Mouse (Mus musculus) lung, postnatal 4 days (tissue): ENCODE measurements around the gene Olig3.
"Not testable (repeated sequence)": the region's sequence is repeated elsewhere in the genome, so short reads cannot be mapped to it uniquely, and the experiment has no call there.

ENCODE experiments used
- DNase-seq, 2 experiments: peaks; one replicate each; pipeline ENCODE4 v3.0.0; 2021

The Olig3 gene

DNA sequence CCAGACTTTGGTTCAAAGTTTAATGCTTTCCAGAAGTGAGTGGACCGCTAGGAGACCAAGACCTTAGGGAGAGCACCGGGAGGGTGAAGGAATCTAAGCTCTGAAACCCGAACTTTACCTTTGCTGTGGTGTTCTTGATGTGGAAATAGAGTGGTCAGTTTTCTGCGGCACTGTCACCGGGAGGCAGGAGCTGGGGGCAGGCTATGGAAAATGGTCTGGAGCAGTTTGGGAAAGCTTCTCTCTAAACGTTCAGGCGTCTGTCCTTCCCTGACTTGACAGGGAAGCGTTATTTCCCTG, 5.9 kb downstream of the Olig3 start:
- no peak for DNase-seq

DNA sequence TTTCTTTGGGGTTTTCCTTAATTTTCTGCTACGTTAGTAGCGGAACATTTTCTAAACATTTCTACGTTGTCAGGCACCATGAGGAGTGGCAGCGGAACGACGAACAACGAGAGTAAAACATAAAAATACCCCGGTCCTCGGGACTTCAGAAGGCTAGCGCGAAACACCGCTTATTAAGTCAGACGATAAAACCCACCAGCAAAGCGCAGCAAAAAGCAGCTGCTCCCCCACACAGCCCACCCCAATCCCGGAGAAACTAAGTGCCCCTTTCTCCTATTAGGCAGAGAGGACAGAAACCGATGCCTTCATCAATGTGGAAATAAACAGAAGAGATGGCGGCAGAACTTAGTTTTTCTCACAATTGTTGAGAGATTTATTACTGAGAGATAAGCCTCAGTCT, 6.5 kb downstream of the Olig3 start:
- DNase-seq, result no peak

DNA sequence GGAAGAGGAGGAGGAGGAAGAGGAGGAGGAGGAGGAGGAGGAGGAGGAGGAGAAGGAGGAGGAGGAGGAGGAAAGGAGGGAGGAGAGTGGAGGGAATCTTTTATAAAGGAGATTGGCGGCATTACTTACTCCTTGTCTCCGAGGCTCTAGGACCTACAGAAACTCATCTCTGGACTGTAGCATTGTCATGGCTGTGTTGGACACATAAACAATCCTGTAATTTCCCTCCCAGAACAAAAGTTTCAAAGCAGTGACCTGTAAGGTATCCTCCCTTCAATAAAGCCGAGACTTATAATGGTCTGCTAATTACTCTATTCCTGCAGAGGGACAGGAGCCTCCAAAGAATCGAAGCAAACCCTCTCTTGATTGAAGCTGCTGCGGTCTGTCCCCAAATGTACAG, 7.0 kb downstream of the Olig3 start:
- no peak for DNase-seq

DNA sequence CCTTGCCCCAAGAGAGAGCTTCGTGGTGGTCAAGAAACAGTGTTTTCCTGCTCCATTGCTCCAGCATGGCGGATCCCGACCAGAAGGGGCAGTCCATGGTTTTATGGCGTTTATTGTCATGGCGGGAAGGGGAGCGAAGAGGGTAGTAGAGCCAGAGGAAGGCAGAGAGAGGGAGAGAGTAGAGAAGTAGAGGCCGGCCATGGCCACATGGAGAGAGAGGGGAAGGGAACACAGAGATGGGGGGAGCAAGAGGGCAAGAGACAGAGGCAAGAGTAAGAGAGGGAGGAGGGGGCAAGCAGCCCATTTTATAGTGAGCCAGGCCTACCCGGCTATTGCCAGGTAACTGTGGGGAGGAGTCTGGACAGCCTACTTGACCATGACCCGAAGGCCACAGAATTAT, 12.8 kb downstream of the Olig3 start:
- no peak for DNase-seq

DNA sequence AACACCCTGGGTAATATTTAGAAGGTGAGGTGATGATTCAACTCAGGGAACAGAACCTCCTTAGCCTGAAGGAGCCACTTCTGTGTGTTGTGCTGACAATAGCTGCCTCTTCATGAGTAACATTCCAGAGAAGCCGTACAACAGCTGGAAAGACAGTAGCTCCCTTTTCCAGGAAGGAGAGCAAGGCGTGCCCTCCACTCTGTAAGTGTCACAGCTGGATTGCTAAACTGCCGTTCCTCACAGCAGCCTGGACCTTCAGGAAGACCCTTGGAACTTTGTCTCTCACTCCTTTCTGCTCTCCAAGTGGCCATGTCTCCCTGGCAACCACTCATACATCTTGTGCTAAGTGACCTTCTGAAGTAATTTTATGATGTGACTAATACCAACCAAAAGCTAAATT, 13.8 kb downstream of the Olig3 start:
- DNase-seq, result no peak

DNA sequence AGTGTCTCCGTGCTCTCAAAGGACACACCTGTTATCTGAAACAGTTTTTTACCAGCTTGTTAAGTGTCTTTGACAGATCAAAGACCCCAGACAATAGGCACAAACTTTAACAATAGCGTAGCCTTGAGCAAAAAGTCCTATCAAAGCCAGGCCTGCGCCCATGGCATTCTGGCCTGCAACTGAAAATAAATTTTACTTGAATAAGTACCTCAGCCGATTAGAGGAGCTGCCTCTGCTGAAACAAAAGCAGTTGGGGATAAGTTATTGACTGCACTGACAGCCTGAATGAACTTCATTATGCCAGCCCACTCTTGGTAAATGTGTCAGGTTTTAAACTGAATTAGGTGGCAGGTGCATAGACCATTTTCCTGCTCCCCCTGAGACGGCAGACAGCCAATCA, 15.9 kb downstream of the Olig3 start:
- no peak for DNase-seq

DNA sequence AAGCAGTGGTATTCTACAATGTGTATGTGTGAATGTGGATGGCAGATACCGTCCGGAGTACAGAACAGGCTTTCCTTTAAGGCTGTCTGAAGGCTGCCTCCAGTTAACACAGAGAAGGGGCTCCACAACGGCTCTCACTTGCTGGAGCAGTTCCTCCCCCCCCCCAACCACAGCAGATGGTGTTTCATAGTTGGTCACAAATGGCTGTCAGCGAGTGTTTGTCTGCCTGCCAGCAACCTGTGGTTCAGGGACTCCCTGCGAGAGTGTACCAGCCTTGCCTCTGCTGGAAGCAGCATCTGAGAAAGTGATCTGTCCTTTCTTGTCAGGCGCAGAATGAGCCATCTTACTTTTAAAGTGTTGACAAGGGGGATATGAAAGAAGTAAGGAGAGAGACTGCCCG, 17.5 kb downstream of the Olig3 start:
- no peak for DNase-seq

DNA sequence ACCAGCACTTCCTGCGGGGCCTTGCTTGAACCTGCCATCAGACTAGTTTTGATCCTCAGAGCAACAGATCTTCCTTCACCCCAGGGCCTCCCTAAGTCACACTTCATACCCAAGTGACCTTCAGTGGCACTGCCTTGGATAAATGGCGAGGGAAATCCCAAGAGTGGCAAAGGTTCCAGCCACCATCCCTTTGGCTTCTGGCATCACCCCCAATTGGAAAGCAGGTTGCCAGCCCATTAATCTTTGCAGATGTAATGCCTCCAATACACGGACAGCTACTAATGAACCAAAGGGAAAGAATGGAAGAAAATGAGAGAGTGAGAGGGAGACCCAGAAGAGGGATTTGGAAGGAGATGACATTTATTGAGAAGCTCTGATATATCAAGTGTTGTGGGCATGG, 18.0 kb downstream of the Olig3 start:
- no peak for DNase-seq

DNA sequence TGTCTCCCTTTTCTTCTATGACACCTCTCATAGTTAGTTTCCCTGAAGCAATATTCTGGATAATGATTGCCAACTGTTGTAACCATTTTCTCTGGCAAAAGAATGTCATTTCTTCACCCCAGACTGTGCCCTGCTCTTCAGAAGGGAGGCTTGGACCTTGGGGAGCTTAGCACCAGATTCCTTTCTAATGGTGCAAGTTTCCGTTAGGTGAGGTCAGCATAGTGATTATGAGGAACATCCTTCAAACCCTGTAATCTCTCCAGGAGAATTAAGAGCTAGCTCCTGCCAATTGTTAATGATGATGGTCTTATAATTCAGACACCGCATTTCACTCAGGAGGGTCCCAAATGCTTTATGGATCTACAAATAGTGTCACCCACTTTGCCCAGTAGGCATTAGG, 19.5 kb downstream of the Olig3 start:
- DNase-seq, result no peak

DNA sequence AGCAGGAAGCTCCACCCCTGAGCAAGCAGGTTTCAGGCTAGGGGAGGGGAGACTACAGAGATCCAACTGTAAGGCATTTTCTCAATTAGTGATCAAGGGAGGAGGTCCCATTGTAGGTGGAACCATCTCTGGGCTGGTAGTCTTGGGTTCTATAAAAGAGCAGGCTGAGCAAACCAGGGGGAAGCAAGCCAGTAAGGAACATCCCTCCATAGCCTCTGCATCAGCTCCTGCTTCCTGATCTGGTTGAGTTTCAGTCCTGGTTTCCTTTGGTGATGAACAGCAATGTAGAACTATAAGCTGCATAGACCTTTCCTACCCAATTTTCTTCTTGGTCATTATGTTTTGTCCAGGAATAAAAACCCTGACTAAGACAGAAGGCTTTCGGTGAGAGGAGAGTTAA, 24.6 kb downstream of the Olig3 start:
- not testable (repeated sequence) for DNase-seq

DNA sequence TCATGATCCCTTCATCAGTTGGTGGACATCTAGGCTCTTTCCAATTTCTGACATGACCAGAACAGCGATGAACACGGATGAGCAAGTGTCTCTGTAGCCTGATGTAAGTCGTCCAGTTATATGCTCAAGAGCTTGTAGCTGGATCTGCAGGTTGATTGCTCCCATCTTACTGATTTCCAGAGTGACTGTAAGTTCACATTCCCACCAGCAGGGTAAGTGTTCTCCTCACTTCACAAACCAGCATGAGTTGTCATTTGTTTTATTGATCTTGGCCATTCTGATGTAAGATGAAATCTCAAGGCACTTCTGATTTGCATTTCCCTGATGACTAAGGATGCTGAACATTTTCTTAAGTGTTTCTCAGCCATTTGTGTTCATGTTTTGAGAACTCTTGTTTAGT, 27.8 kb downstream of the Olig3 start:
- no peak for DNase-seq

DNA sequence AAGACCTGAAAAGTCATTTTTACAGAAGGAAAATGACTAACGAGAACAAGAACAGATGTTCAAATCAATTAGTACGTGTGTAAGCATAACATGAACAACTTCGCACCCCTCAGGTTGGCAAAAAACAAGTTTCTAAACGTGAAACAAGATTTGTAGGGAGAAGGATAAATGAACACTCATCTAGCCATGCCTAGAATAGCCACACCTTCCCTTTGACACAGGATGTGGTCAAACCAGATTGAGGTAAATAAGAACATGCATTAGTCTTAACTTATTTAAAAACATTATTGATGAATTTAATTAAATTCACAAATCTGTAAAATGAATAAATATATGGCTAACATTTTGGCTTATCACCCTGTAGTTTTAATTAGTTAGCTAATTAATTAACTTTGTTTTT, 35.5 kb downstream of the Olig3 start:
- no peak for DNase-seq

DNA sequence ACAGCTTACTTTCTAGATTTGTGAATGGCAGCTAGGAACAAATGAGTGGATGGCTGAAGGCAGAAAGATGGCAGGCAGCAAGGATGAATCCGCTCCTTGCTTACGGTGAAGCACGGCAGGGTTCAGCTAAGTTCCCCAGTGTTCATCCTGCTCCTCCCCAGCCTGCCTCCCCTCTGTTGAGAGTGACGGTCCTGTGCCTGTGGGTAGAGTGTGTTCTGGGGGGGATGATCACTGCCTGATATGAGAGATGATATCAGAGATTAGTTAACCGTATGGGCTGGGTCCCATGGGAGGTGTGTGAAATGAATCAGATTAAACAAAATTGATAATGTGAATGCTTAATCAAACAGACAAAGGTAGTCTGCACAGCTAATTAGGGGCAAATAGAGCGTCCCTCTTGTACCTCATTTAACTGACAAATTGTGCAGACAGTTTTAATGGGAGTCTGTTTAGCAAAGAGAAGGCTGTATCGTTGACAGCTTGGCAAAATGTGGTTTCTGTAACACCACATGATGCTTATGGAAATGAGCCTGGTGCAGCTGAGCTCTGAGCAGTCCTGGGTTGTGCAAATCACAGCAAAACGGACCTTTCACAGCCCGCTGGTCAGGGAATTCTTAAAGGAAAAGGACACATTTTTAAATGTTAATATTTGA, 40.3 kb downstream of the Olig3 start:
- DNase-seq, result no peak

DNA sequence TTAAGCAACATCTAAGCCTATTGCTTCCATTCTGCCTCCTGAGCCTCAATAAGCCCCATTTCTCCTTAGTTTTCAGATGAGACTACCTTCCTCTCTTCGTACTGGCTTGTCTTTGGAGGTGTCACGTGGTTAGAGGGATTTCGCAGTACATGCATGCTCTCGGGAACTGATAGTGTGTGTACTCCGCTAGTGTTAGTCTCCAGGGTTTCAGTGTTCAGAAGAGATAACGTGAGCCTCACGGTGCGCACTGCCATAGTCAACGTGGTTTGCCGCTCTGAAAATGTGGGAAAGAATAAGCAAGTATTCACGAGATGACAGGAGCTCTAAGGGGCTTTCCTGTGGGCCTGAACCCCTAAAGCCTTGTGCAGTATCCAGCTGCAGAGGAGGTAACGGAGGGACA, 41.1 kb downstream of the Olig3 start:
- no peak for DNase-seq

DNA sequence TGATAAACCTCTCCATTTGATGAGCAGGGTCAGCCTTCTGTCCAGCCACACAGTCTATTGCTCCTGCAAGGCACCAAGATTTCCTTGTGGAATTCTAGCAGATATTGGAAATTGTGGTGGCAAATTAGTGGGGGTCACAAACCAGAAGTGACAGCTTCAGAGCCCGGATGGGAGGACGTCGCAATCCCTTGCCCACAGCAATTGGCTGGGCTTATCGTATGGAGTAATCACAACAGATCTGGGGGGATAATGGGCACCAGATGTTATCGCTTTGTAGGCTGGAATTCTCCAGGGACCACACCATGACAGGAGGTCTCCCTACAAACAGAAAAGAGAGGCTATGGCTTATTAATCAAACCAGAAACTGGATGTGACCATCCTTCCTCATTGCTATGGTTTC, 44.8 kb downstream of the Olig3 start:
- DNase-seq, result no peak

DNA sequence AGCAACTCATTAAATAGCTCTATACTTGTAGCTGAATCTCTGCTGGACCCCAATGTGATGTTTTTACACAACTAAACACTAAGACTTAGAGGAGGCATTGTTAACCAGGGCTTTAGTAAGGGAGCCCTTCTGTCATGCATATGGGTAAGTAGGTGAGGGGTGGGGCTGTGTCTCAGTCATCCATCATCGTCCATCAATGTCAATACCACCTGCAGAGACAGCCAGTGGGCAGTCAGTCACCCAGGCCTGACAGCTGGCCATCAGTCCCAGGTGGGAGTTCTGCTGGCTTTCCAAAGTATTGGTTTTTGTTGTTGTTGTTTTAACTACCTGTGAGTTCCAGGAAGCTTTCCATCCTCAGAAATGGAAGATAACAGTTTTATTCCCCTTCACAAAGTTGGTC, 48.1 kb downstream of the Olig3 start:
- DNase-seq, result no peak

DNA sequence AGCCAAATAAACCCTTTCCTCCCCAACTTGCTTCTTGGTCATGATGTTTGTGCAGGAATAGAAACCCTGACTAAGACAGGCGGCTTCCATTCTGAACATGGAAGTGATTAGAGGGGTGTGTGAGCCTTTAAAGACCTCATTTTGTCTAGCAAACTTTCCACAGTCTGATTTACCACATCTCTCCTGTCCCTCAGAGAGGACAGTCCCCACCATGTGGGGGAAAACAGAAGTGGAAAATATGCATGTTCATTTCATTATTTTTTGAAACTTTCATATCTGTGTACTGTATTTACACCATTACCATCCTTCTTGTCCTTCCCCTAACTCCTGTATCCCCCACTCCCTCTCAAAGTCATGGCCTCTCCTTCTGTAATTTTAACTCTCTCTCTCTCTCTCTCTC, 49.6 kb downstream of the Olig3 start:
- DNase-seq, result no peak

DNA sequence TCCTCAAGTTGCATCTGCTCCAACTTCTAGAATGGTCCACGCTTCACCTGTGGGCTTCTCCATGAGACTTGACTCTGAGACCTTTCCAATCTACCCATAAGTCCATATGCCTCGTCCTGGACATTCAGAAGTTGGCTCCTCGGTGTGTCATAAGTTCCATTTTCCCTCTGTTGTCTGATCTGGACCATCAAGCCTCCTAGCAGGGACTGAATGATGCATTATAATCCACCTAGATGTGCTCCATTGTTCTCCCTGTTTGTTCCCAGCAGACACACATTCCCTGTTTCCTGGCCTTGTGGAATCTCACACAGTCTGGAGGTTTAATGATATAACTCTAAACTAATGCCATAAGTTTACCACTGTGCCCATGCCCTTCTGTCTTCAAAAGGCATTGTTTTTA, 50.8 kb downstream of the Olig3 start:
- no peak for DNase-seq
